Mouse (Mus musculus) erythroblast, embryonic 14.5 days (primary cell): ENCODE measurements around the gene Agrp. TPM values are rescaled to one million over a fixed set of nuclear protein-coding genes. Genes with fewer than 3 reads are reported as not detected.
A peak's percentile ranks its signal among the peaks of the same experiment; 100 is the strongest.
"Not testable (repeated sequence)": the region's sequence is repeated elsewhere in the genome, so short reads cannot be mapped to it uniquely, and the experiment has no call there.

Experiments used
- H3K27me3 ChIP-seq: 2 replicates; pipeline ENCODE4 v1.6.1; 2012; ENCODE audit warnings: inconsistent platforms; ENCODE audit not compliant: control insufficient read depth
- H3K36me3 ChIP-seq: 2 replicates; pipeline ENCODE4 v1.6.1; 2012; ENCODE audit warnings: mild to moderate bottlenecking, inconsistent platforms; ENCODE audit not compliant: control insufficient read depth
- H3K4me1 ChIP-seq: 2 replicates; pipeline ENCODE4 v1.6.1; 2012; ENCODE audit warnings: inconsistent platforms; ENCODE audit not compliant: control insufficient read depth
- H3K4me3 ChIP-seq: replicated peaks from 2 replicates; pipeline ENCODE3; 2012; ENCODE audit warnings: moderate library complexity, mild to moderate bottlenecking, inconsistent platforms
- H3K9me3 ChIP-seq: 2 replicates; pipeline ENCODE4 v1.6.1; 2012; ENCODE audit warnings: low read length, inconsistent platforms, mixed read lengths; ENCODE audit not compliant: control insufficient read depth
- GATA1 ChIP-seq: IDR thresholded peaks from 2 replicates; pipeline ENCODE4 v1.6.1; 2012; ENCODE audit warnings: low read length, inconsistent platforms, mixed read lengths
- TAL1 ChIP-seq: IDR thresholded peaks from 3 replicates; pipeline ENCODE4 v1.6.1; 2012; ENCODE audit warnings: low read length, inconsistent platforms, mixed read lengths
- polyA plus RNA-seq: library from polyadenylated mRNA; stranded (reverse); fragments of >175 nt; gene quantifications from 2 replicates; pipeline ENCODE4 v1.2.3, GENCODE M21; 2012

Agrp gene
- polyA plus RNA-seq, 1 experiment, result not detected

GRCm38 (mm10) chr8:105607062-105607461 lies 30.1 kb downstream of the Agrp start:
- Histone ChIP-seq H3K4me3 (peak overlapping the region; percentile 76), H3K27me3 (peaks cover 13% of the 10 kb centered on the region), H3K36me3 (peaks cover 4% of the 10 kb centered on the region), H3K9me3 (no peaks in the 10 kb centered on the region), H3K4me1 (peaks cover 79% of the 10 kb centered on the region)
- no peak for TF ChIP-seq TAL1
- TF ChIP-seq GATA1, result no peak

- TF ChIP-seq GATA1, result no peak
- no peak for TF ChIP-seq TAL1
- Histone ChIP-seq H3K4me3 (peak overlapping the region; percentile 76), H3K4me1 (peaks cover 74% of the 10 kb centered on the region), H3K27me3 (peaks cover 9% of the 10 kb centered on the region), H3K9me3 (no peaks in the 10 kb centered on the region), H3K36me3 (peaks cover 4% of the 10 kb centered on the region)
These were observed 30.8 kb downstream of the Agrp start for GRCm38 (mm10) chr8:105606189-105607023.

DNA sequence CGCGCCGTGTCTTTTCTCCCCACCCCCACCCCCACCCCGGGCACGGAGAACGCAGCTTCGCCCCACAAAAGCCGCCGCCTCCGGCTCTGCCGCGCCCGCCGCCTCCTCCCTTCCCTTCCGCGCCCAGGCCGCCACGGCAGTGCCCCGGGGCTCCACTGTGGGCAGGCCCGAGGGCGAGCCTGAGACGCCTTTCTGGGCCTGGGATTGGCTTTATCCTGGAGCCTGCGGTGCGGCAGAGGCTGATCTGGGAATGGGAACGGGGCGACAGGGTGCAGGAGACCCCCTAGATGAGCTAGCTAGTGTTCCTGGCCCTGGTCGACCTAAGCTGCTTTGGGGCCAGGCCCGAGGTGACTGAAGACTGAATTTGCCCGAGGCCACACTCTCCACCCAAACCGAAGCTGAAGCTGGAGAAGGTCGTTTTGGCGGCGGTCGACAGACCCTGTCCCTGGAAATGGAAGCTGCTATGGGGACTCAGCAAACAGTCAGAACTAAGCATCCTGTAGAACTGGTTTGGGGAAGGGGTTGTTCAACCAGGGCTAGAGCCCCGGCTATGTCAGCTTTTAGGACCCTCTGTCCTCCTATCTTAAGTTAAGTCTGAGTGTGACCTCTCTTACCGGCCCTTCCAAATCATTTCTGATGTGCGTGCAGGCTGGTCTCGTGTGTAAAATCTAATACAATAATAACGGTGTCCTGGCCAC lies 31.6 kb downstream of the Agrp start:
- H3K9me3 ChIP-seq, result no peaks in the 10 kb centered on the region
- H3K36me3 ChIP-seq, result peaks cover 3% of the 10 kb centered on the region
- peak overlapping the region; percentile 76 for H3K4me3 ChIP-seq
- H3K4me1 ChIP-seq, result peaks cover 66% of the 10 kb centered on the region
- TF ChIP-seq GATA1, result no peak
- TF ChIP-seq TAL1, result no peak
- peaks cover 9% of the 10 kb centered on the region for H3K27me3 ChIP-seq

DNA sequence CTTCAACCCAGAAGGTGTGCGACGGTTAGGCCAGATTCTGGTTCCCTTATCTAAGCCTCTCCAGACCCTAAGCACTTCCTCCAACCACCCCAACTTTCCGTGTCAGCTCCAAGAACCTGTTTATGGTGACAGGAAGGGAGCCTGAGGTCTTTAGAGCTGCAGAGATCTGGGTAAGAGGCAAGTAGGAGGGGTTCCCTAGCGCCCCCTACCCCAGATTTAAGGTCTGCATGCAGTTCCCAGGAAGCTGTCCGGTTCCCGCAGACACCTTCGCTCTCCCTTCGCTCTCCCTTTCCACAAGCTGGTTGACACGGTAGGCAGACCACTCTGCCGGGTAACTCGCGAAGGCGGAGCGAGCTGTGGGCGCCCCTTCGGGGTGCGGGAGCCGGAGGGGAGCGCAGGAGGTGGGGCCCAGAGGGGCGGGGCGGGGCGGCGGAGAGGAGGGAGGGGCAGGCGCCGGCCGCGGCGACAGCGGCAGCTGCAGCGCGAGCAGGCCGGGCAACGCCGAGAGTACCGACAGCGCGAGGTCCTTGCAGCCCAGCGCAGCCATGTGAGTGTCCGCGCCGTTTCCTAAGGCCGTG lies 32.3 kb downstream of the Agrp start, which contains the start of gene Ripor1:
Ripor1 (plus strand) TSS at position 452 of the 578 bp plus-strand sequence.
- H3K4me3 ChIP-seq, result peak within 1 kb of the TSS; percentile 76
- H3K9me3 ChIP-seq, result no peaks in the 10 kb centered on the region
- TF ChIP-seq GATA1, result no peak
- TF ChIP-seq TAL1, result no peak
- peaks cover 59% of the 10 kb centered on the region for H3K4me1 ChIP-seq
- peaks cover 9% of the 10 kb centered on the region for H3K27me3 ChIP-seq
- H3K36me3 ChIP-seq, result no peaks in the 10 kb centered on the region

GRCm38 (mm10) chr8:105602540-105602939 lies 34.7 kb downstream of the Agrp start:
- not testable (repeated sequence) for H3K36me3 ChIP-seq, H3K4me3 ChIP-seq, H3K9me3 ChIP-seq, H3K27me3 ChIP-seq
- H3K4me1 ChIP-seq, result peaks cover 36% of the 10 kb centered on the region

DNA sequence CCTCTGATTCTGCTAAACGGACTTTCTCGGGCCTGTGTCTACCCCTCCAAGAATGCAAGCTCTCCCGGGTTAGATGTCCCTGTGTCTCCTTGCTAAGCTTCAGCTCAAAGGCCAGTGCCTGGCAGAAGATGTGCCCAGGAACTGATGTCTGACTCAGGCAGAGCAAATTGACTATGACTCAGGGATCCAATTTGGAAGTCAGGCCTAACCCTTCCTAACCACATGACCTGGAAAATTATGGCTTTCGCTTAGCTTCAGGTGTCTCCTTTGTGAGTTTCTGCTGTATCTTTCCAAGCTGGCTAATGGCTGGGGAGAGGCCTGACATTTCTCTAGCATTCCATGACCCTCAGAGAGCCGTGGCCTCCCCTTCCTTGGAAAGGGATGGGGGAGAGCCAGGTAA lies 35.9 kb downstream of the Agrp start:
- Histone ChIP-seq H3K9me3 (no peaks in the 10 kb centered on the region), H3K4me3 (no peak overlapping the region), H3K27me3 (peaks cover 9% of the 10 kb centered on the region), H3K4me1 (peaks cover 30% of the 10 kb centered on the region), H3K36me3 (no peaks in the 10 kb centered on the region)
- TF ChIP-seq TAL1 (no peak), GATA1 (no peak)

DNA sequence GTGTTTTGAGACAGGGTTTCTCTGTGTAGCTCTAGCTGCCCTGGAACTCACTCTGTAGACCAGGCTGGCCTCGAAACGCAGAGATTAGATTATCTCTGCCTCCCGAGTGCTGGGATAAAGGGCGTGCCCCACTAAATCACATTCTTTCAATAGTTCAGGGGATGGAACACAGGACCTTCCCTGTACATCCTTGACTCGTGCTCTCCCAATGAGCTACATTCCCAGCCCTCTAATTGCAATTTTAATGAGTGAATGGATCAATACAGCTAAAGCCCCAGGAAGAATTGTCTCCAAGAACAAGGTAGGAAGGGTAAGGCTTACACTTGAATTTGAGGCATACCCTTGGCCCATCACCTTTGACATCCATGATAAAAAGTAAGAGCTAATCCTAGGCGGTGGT lies 38.4 kb downstream of the Agrp start:
- Histone ChIP-seq H3K4me1 (peaks cover 16% of the 10 kb centered on the region), H3K27me3 (peaks cover 19% of the 10 kb centered on the region), H3K4me3 (no peak overlapping the region), H3K9me3 (no peaks in the 10 kb centered on the region), H3K36me3 (no peaks in the 10 kb centered on the region)
- no peak for TF ChIP-seq TAL1
- no peak for TF ChIP-seq GATA1

GRCm38 (mm10) chr8:105596362-105597034 lies 40.7 kb downstream of the Agrp start:
- Histone ChIP-seq H3K36me3 (no peaks in the 10 kb centered on the region), H3K4me3 (peak overlapping the region; percentile 47), H3K4me1 (peaks cover 13% of the 10 kb centered on the region), H3K9me3 (peaks cover 5% of the 10 kb centered on the region; the same call in 1 of the 2 replicates), H3K27me3 (peaks cover 28% of the 10 kb centered on the region)
- no peak for TF ChIP-seq TAL1
- TF ChIP-seq GATA1, result no peak
